Mouse (Mus musculus): ENCODE results near the gene Gamt. TPM values are rescaled to one million over a fixed set of nuclear protein-coding genes. Genes with fewer than 3 reads are reported as not detected.

Gamt gene
- 138 and 192 TPM in 2 replicates for total RNA-seq (2021)
- long read RNA-seq, experiment 1, transcript Gamt-202 (6 exons, 988 nt) = major isoform, 156 of 268 reads
- long read RNA-seq, experiment 1, partial matches to known transcripts = 88 of 268 reads
- long read RNA-seq, experiment 1, other reads (novel, unspliced or antisense) = 18 of 268 reads
- long read RNA-seq, experiment 2, transcript Gamt-201 (6 exons, 979 nt) = minor isoform, 5 of 225 reads
- long read RNA-seq, experiment 2, transcript Gamt-202 (6 exons, 988 nt) = major isoform, 136 of 225 reads
- long read RNA-seq, experiment 2, partial matches to known transcripts = 74 of 225 reads
- long read RNA-seq, experiment 2, other reads (novel, unspliced or antisense) = 9 of 225 reads

GRCm38 (mm10) chr10:80260642-80261584 is at the start of gene Gamt, which contains the start of gene Dazap1:
Gene Gamt, minus strand, starts transcription at chr10:80261012.
Gene Dazap1, plus strand, starts transcription at chr10:80261486.
- DNase-seq = peak; percentile 99

DNA sequence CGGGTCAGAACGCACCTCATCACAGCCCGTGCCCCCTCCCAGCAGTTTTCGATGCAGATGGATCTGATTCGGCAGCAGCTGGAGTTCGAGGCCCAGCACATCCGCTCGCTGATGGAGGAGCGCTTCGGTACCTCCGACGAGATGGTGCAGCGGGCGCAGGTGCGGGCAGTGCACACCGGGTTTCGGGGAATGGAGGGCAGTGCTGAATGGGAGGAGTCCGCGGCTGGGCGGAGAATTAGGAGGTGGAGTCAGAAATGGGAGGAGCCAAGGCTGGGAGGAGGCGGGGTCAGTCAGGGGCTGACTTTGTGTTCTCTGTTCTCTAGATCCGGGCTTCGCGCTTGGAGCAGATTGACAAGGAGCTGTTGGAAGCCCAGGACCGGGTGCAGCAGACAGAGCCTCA is 44.0 kb upstream of the Gamt start:
- DNase-seq = peak; percentile 67

DNA sequence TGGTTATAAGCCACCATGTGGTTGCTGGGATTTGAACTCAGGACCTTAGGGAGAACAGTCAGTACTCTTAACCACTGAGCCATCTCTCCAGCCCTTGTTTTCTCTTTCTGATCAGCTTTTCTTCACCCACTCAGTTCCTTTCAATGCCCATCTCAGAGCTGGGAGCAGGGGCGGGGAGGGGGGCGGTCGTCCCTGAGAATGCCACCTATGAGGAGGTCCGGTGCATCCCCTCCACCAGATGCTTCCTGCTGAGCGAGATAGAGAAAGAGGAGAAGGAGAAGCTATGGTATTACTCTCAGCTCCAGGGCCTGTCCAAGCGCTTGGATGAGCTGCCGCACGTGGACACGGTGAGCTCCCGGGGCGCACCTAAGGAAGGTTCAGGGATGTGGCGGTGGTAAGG is 43.6 kb upstream of the Gamt start:
- no peak for DNase-seq

GRCm38 (mm10) chr10:80302471-80302881 is 41.7 kb upstream of the Gamt start:
- DNase-seq = peak; percentile 83

- DNase-seq = no peak
These were observed 41.2 kb upstream of the Gamt start for GRCm38 (mm10) chr10:80302082-80302355.

DNA sequence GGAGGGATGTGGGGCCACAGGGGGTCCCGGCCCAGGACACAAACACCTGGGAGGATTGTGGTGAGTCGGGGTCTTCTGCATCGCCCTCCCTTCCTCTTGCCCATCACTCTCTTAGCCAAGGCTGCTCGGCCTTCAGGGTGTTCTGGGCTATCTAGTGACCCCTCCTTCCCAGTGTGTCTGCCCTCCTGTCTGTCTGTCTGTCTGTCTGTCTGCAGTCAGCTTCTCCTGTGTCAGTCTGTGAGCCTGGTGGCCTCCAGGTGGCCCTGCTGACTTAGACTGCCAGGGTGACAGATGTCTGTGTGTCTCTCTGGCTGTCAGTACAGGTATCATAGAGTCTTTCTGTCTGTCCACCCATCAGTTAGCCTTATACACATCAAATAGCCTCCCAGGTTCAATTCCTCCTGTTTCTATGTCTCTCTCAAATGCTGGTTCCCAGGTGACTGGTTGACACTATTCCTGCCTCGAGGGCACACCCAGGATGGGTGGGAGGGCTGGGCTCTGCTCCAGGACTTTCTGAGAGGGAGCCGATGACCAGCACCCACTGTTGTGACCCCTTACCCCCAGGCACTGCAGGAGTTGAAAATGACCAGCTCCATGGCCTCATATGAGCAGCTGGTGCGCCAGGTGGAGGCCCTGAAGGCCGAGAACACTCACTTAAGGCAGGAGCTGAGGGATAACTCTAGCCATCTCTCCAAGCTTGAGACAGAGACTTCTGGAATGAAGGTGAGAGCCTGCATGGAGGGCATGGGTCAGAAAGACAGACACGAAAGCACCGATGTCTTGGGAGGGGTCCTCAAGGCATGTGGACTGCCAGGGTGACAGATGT is 40.7 kb upstream of the Gamt start:
- DNase-seq = no peak

DNA sequence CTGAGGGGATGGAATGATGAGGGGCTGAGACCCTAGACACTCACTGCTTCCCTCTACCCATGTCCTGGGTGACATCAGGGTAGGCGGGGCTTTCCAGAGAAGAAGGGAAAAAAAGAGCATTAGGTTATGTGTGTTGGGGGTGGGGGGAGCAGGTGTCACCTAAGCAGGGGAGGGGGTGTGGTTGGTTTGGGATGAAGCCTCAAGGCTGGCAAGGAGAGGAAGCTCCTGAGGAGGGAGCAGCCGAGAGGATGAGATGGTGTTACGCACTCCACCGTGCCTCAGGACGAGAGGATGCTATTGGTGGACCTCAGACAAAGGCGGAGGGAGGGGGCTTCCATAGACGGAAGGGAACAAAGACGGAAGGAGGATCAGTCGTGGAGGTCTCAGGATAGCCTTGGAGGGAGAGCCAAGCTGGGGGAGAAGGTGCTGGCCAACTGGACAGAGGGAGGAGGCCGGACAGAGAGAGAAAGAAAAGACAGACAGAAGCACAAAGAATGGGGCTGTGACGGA is 39.9 kb upstream of the Gamt start:
- DNase-seq = no peak

- DNase-seq = no peak
These were observed 39.0 kb upstream of the Gamt start for GRCm38 (mm10) chr10:80299824-80300223.

- no peak for DNase-seq
These were observed 38.5 kb upstream of the Gamt start for GRCm38 (mm10) chr10:80299301-80299700.

- peak; percentile 79 for DNase-seq
These were observed 37.9 kb upstream of the Gamt start for GRCm38 (mm10) chr10:80298571-80299281.

DNA sequence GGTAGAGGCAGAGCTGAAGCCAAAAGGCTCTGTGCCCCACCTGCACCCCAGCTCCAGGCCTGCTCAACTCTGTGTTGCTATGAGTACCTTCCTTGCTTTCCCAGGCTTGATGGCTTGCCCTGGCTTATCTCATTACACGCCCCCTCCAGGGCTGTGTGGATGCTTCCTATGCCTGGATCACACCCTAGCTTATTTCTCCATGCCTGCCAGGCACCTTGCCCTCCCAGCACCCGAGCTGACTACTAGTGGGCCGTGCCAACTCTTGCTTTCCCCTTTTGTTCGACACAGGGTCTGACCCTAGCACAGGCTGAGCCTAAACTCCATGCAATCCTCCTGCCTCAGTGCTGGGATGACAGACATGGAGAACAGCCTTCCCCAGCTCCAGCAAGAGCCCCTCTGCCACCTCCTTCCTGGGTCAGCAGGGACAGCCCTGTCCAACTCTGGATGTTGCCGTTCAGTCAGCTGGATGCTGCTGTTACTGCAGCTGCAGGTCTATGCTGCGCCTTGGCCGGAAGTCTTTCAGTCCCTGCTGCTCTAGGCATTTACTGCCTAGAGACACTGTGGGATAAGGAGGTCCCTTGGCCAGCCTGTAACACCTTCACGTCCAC is 36.8 kb upstream of the Gamt start:
- no peak for DNase-seq

GRCm38 (mm10) chr10:80296824-80297223 is 36.0 kb upstream of the Gamt start:
- no peak for DNase-seq

GRCm38 (mm10) chr10:80295618-80296425 is 35.0 kb upstream of the Gamt start, which contains the start of gene Apc2:
Gene Apc2, plus strand, starts transcription at chr10:80295977.
- peak; percentile 79 for DNase-seq

DNA sequence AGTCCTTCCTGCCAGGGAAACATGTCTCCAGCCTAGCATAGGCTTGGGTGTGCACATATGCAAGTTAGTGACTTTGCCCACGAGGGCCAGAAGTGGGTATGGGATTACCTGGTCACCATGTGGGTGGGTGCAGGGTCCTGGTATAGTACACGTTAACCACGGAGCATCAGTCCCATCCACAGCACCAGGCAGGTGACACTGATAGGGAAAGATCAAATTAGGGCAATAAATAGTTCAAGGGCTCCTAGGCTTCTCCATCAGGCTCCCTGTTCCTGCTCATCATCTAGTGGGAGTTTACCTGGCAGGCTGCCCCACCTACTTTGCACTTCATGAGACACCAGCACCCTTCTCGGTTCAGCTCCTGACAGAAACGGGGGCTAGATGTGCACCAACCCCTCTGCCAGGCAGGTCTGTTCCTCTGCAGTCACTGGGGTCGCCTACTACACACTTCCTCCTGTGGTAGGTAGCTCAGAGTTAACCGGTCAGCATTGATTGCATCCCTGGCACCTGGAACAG is 34.0 kb upstream of the Gamt start:
- no peak for DNase-seq

DNA sequence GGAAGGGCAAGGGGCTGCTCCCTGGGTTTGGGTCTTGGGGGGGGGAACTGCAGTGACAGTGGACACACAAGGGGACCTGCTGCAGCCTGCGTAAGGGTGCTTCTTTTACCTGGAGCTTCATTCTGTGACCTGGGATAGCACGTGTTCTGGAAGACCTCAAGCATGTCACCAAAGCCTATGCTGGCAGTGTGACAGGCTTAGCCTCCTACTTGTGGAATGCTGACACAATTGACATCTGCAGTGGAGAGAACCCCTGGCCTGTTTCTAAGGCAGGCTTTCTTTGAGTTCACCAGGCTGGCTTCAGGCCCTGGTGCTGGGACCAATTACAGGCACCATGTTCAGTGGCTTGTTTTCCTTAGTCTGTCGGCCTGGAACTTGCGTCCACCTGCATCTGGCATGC is 33.5 kb upstream of the Gamt start:
- DNase-seq = no peak

DNA sequence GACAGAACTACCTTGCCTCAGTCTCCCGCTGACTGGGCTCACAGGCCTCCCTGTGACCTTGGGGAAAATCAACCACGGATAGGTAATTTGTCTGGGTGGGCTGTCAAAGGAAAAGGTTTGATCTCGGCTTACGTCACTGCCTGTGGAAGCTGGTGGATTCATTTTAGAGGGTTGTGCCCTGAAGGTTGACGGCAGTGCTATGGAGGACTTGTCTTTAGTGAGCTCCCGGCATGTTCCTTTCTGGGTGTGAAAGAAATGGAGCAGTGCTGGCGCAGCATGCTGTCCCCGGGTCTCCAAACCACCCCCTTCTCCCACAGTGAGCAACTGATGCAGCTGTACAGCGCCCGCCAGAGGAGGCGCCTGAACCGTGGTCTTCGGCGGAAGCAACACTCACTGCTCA is 32.5 kb upstream of the Gamt start:
- DNase-seq = no peak

GRCm38 (mm10) chr10:80292251-80293146 is 31.7 kb upstream of the Gamt start, which contains the start of gene Rps15:
Gene Rps15, plus strand, starts transcription at chr10:80292453.
- DNase-seq = peak; percentile 98

DNA sequence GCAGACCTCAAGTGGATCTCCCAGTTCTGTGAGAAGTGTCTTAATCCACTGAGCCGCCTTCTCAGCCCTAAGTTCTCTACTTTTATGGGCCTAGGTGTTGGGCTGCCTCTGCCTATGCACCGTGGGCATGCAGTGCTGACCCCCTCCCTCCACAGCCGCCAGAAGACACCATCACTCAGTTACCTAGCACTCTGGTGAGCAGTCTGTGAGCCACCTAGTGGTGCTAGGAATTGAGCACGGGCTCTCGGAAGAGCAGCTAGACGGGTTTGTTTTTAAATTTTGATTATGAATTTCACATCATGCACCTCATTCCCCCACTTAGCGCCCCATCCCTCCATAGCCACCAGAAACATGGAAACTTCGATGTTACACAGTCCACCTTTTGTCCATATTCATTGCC is 27.8 kb upstream of the Gamt start:
- no peak for DNase-seq

DNA sequence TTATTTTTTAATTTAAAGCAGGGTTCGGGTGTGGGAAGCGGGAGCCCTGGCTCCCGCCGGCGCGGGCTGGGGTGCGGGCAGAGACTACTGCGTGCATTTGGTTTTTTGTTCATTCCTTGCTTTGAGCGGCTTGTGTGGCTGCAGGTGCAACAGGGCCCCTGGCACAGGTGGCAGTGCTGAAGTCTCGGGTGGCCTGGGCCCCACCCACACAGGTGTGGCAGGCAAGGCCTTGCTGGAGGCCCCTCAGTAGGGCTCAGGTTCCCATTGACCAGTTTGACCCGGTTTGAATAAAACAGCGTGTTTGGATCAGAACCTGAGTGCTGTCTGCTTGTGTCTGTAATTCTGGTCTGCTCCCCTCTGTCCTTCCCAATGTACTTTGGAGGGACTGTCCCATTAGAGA is 27.3 kb upstream of the Gamt start:
- no peak for DNase-seq
